Mouse (Mus musculus): ENCODE data around the gene Poc1b.

The Poc1b gene

DNA sequence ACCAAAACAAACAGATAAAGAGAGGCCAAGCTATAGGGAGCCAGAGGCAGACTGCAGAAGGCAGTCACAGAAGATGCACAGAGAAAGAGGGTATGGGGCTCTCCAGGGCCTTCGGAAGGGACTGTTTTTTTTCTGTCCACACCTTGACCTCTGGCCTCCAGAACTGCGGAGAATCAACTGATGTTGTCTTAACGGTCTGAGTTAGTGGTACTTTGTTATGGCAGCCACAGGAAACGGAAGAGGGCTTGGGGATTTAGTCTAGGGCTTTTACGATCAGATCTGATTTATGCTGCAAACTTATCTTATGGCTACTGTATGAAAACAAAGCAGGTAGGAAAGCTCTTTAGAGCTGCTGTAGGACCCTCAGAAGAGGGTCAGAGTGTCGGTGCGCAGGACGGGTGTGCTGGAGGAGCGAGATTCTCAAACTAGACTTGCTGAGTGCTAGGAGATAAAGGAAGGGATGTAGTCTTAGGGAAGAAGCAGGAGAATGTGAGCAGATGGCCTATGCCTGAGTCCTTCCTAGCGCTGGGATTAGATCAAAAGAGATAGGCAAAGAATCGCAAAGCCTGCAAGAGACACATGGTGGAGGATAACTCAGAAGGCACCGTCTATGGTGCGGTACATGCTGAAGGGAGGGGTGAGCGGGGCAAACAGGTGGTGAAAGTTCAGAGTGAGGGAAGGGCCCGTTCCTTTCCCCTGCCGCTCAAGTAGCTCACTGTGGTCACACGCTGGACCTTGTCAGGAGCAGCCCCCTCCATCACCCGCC is 8.8 kb downstream of the Poc1b start:
- DNase-seq, result no peak

GRCm38 (mm10) chr10:99116237-99116632 is 9.4 kb downstream of the Poc1b start:
- DNase-seq, result no peak

DNA sequence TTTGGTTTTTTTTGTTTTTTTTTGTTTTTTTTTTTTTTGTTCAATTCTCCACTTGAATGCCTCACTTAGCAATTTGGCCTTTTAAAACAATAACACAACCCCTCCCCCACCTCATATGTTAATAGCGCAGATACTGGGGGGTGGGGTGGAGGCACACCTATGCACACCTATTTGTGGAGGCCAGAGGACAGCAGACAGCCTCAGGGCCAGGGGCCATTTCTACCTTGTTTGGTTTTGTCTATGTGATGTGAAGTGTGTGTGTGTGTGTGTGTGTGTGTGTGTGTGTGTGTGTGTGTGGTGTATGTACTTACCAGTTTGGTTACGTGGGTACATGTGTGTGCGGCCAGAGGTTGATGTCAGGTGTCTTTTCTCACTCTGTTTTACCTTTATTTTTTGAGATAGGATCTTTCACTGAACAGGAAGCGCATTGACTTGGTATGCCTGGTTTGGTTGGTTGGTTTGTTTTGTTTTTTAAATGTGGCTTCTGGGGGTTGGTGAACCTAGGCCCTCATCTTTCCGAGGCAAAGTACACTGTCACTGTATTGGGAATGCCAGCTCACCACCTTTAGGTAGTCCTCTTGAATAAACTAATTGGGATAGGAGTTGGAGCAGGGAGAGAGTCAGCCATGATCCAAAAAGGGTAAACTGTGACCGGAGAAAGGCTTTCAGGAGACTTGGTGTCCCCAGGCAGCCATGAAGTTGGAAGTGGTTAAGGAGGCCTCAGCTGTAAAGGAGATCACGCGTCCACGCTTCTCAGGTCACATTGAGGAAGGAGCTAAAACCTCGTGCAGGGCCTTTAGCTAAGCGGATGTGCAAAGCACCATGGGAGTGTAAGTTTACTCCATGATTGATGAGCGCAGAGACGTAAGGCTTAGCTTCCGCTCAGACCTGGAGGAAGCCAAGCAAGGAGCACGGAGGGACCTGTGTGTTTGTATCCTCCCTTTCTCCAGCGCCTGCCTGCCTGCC is 10.1 kb downstream of the Poc1b start:
- DNase-seq, result no peak

GRCm38 (mm10) chr10:99117876-99118275 is 11.0 kb downstream of the Poc1b start:
- DNase-seq, result no peak

- no peak for DNase-seq
Observed at GRCm38 (mm10) chr10:99118697-99119096, 11.9 kb downstream of the Poc1b start.

GRCm38 (mm10) chr10:99119471-99119870 is 12.6 kb downstream of the Poc1b start:
- DNase-seq, result no peak

GRCm38 (mm10) chr10:99126225-99126624 is 19.4 kb downstream of the Poc1b start, which contains the start of gene Phxr2:
Gene Phxr2, minus strand, starts transcription at chr10:99126325.
- no peak for DNase-seq

- DNase-seq, result no peak
Observed at GRCm38 (mm10) chr10:99126954-99127353, 20.1 kb downstream of the Poc1b start.

GRCm38 (mm10) chr10:99127691-99128261 is 20.9 kb downstream of the Poc1b start:
- peak; percentile 23 for DNase-seq

- DNase-seq, result peak; percentile 18
Observed at GRCm38 (mm10) chr10:99130611-99131010, 23.8 kb downstream of the Poc1b start.

DNA sequence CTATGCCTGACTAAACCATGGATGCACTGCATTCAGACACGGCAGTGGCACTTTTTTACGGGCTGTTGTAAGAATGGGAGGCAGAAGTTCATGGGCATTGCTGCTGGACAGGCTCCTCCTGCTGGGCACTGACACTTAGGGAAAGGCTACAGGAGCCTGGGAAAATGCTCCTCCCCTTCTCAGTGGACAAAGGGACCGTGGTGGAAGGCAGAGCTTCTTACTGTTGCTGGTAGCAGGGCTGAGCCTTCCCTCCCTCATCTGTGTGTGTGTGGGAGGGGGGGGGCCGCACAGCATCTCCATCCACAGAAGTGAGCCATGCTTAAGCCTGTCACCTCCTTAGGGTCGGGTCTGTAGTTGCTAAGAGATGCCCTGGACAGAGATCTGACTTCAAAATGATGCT is 24.5 kb downstream of the Poc1b start:
- DNase-seq, result no peak

- DNase-seq, result no peak
Observed at GRCm38 (mm10) chr10:99132189-99132588, 25.4 kb downstream of the Poc1b start.

GRCm38 (mm10) chr10:99132595-99133272 is 25.9 kb downstream of the Poc1b start:
- no peak for DNase-seq

- no peak for DNase-seq
Observed at GRCm38 (mm10) chr10:99133321-99133875, 26.6 kb downstream of the Poc1b start.

GRCm38 (mm10) chr10:99136337-99136736 is 29.5 kb downstream of the Poc1b start:
- no peak for DNase-seq

GRCm38 (mm10) chr10:99145611-99146010 is 38.8 kb downstream of the Poc1b start:
- no peak for DNase-seq

DNA sequence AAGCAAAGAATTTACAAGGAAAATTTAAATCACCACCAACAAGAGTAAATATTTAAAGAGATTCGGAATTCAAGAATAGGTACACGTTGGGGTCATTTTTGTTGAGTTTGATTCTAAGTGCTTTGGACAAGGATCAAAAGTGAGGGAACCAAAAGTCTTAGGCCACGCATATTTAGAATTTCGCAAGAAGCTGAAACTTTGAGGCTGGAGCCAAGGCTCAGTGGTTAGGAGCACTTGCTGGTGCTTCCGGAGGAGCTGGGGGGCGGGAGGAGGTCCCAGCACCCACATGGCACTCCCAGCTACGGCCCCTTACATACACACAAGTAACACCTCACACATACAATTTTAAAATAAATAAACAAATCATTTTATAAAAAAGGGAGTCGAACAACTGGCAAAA is 39.8 kb downstream of the Poc1b start:
- DNase-seq, result no peak

- no peak for DNase-seq
Observed at GRCm38 (mm10) chr10:99150016-99150415, 43.2 kb downstream of the Poc1b start.

DNA sequence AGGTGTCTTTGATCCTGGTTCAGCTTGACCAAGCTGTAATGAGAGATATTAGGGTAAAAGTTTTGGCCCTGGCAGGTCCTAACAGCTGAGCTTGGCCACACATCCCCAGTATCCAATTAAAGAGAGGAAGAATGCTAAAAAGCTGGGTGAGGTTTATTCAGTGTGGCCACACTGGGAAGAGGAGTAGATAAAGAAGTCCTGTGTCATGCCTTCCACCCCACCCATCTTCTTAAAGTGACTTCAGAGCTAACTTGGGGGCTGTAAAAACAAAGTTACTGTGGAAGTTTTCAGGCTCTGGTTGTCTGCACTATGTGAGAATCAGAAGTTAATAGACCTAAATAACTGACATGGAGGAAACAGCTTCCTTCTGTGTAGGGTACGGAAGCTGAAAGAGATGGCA is 44.7 kb downstream of the Poc1b start:
- DNase-seq, result no peak

- DNase-seq, result peak; percentile 37
Observed at GRCm38 (mm10) chr10:99152063-99152462, 45.2 kb downstream of the Poc1b start.

- DNase-seq, result no peak
Observed at GRCm38 (mm10) chr10:99154635-99155034, 47.8 kb downstream of the Poc1b start.

DNA sequence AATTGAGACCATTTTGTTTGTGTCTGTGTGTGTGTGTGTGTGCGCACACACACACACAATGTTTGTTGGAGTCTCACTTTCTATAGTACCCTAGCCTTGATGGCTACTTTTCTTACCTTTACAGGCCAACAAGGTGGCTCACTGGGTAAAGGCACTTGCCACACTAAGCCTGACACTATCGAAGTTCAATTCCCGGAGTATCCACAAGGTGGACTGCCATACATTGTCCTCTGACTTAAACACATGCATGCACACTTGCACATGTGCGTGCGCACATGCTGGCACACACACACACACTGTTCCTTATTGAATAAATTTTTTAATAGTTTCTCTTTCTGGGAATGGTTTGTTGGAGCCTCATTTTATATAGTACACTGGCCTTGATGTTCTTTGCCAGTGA is 50.0 kb downstream of the Poc1b start:
- DNase-seq, result no peak
